9 mouse cellular contexts compared by ENCODE assay signal in the genomic region with DNA sequence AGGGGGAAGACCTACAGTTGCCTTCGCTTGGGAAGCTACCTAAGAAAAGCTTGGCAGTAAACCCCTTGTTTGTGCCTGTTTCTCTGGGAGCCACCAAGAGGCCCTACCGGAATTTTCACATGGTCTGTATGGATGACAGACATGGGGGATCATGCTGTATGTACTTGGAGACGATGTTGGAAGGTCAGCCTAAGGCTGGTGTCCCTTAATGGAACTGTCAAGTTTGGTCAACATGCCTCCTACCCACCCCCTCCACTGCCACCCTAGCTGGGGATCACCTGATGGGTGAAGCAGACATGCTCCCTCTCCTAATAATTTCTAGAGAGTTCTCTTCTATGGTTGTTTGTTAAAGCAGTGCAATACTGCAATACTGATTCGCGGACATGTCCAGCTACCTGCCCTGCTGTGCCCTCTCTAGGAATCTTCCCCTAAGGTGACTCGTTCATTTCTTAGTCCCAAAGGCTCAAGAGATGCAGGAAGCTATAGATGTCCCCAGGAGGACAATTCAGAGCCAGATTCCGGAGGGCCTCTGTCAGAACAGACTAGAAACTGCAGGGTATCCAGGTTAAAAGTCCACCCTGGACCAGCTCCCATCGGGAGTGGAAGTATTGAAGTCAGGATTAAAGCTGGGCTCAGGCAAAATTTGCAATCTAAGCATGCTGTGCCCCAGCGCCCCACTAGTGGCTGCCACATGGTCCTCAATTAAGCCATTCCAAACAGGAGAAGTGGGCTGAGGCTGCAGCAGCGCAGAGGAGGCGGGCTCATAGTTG. TPM values are rescaled to one million over a fixed set of nuclear protein-coding genes. Genes with fewer than 3 reads are reported as not detected.
DNase-seq lines count a peak whose midpoint lies in the region; ATAC-seq and TF ChIP-seq lines count a peak whose summit lies in the region.
"Had no signal": no experiment of that assay in that cellular context is flagged by ENCODE, and none has a peak within 500 bp of the region (broad histone marks: within the 10 kb centered on the region; RNA-seq: fewer than 3 reads in every experiment).

No protein-coding gene starts in this region.

- no peak for DNase-seq in lung, postnatal 10 days
- DNase-seq in embryonic facial prominence, embryonic 14.5 days (ENCODE audit: low spot score), result no peak
- peak; percentile 42 for DNase-seq in hindbrain, postnatal 0 days (ENCODE audit: low spot score)
- DNase-seq in adrenal gland, adult (ENCODE audit: inconsistent age in 2 of 2, low spot score in 1 of 2), result no peak
- DNase-seq in cerebellum, adult 11-12 months, result no peak
- DNase-seq in adipocyte (ENCODE audit: low spot score), result no peak

- peak overlapping the region; percentile 39 for H3K4me3 ChIP-seq in lung, embryonic 15.5 days
- H3K4me3 ChIP-seq in embryonic facial prominence, embryonic 14.5 days (ENCODE audit: low read depth, low read length), result peak overlapping the region; percentile 28
- 0 out of 2 replicates have a peak overlapping the region, but pooled peaks have one; percentile 43 for H3K4me3 ChIP-seq in hindbrain, postnatal 0 days (ENCODE audit: low read length)
- H3K4me3 ChIP-seq in neural tube, embryonic 13.5 days, result 0 out of 2 replicates have a peak overlapping the region, but pooled peaks have one; percentile 61

- H3K27me3 ChIP-seq in lung, embryonic 15.5 days, result peaks cover 81% of the 10 kb centered on the region
- H3K27me3 ChIP-seq in embryonic facial prominence, embryonic 14.5 days (replicated peaks; ENCODE audit: control insufficient read depth, insufficient read depth, low read length), result peaks cover 79% of the 10 kb centered on the region
- peaks cover 46% of the 10 kb centered on the region for H3K27me3 ChIP-seq in hindbrain, postnatal 0 days (ENCODE audit: insufficient read depth, low read length)
- peaks cover 87% of the 10 kb centered on the region for H3K27me3 ChIP-seq in neural tube, embryonic 13.5 days

- H3K27ac ChIP-seq in lung, embryonic 15.5 days, result no peak overlapping the region
- no peak overlapping the region for H3K27ac ChIP-seq in embryonic facial prominence, embryonic 14.5 days (replicated peaks; ENCODE audit: low read depth, low read length)
- H3K27ac ChIP-seq in hindbrain, postnatal 0 days, result no peak overlapping the region
- no peak overlapping the region for H3K27ac ChIP-seq in neural tube, embryonic 13.5 days (replicated peaks)

- no peak for ATAC-seq in lung, embryonic 15.5 days (ENCODE audit: borderline replicate concordance, extremely low read depth, low FRiP score, low TSS enrichment)
- ATAC-seq in embryonic facial prominence, embryonic 14.5 days (ENCODE audit: low read depth), result no peak
- ATAC-seq in hindbrain, postnatal 0 days, result no peak
- ATAC-seq in neural tube, embryonic 13.5 days (ENCODE audit: low read depth), result no peak

- TF ChIP-seq CTCF in hindbrain, postnatal 0 days (IDR thresholded peaks at IDR 0.05; ENCODE audit: low read depth), result peak; percentile 19; the same call in 1 of the 2 replicates

- H3K4me2 ChIP-seq in lung, embryonic 15.5 days, result peak overlapping the region; percentile 79
- H3K4me2 ChIP-seq in embryonic facial prominence, embryonic 14.5 days (ENCODE audit: low read depth, low read length), result peak overlapping the region; percentile 64
- peak overlapping the region; percentile 52; the same call in 1 of the 2 replicates for H3K4me2 ChIP-seq in hindbrain, postnatal 0 days (ENCODE audit: low read depth, low read length)
- H3K4me2 ChIP-seq in neural tube, embryonic 13.5 days, result peak overlapping the region; percentile 58

- H3K9ac ChIP-seq in lung, embryonic 15.5 days, result no peak overlapping the region
- H3K9ac ChIP-seq in embryonic facial prominence, embryonic 14.5 days (ENCODE audit: low read depth, low read length), result no peak overlapping the region
- H3K9ac ChIP-seq in hindbrain, postnatal 0 days (replicated peaks; ENCODE audit: low read length), result no peak overlapping the region
- no peak overlapping the region for H3K9ac ChIP-seq in neural tube, embryonic 13.5 days

- WGBS in lung, embryonic 15.5 days, result 26% methylated on average over 11 of the region's 11 CpGs
- WGBS in embryonic facial prominence, embryonic 14.5 days, result 19% methylated on average over 11 of the region's 11 CpGs
- 21% methylated on average over 11 of the region's 11 CpGs for WGBS in hindbrain, postnatal 0 days
- WGBS in neural tube, embryonic 13.5 days, result 21% methylated on average over 11 of the region's 11 CpGs

- H3K4me1 ChIP-seq in lung, embryonic 15.5 days, result peaks cover 29% of the 10 kb centered on the region
- H3K4me1 ChIP-seq in embryonic facial prominence, embryonic 14.5 days (ENCODE audit: control insufficient read depth, insufficient read depth, low read length), result peaks cover 18% of the 10 kb centered on the region
- H3K4me1 ChIP-seq in hindbrain, postnatal 0 days (ENCODE audit: insufficient read depth, low read length), result peaks cover 5% of the 10 kb centered on the region
- H3K4me1 ChIP-seq in neural tube, embryonic 13.5 days (replicated peaks), result peaks cover 49% of the 10 kb centered on the region

- no peaks in the 10 kb centered on the region for H3K36me3 ChIP-seq in lung, embryonic 15.5 days
- H3K36me3 ChIP-seq in embryonic facial prominence, embryonic 14.5 days (ENCODE audit: control insufficient read depth, insufficient read depth, low read length), result no peaks in the 10 kb centered on the region
- H3K36me3 ChIP-seq in hindbrain, postnatal 0 days (ENCODE audit: insufficient read depth, low read length), result no peaks in the 10 kb centered on the region
- no peaks in the 10 kb centered on the region for H3K36me3 ChIP-seq in neural tube, embryonic 13.5 days

- no peaks in the 10 kb centered on the region for H3K9me3 ChIP-seq in lung, embryonic 15.5 days
- H3K9me3 ChIP-seq in embryonic facial prominence, embryonic 14.5 days (ENCODE audit: control insufficient read depth, low read length), result no peaks in the 10 kb centered on the region
- H3K9me3 ChIP-seq in hindbrain, postnatal 0 days (ENCODE audit: low read length), result no peaks in the 10 kb centered on the region
- no peaks in the 10 kb centered on the region for H3K9me3 ChIP-seq in neural tube, embryonic 13.5 days

RNA-seq across cellular contexts. Expression of a gene that starts 10.2 kb away (rescaled TPM):
- polyA plus RNA-seq in lung, embryonic 15.5 days (2015; fragmentation: Nextera tagmentation; extraction: Ambion mirVana), result not detected in 2 replicates
- polyA plus RNA-seq in embryonic facial prominence, embryonic 14.5 days (2014; fragmentation: Nextera tagmentation; extraction: Ambion mirVana), result not detected in 2 replicates
- total RNA-seq in hindbrain, postnatal 0 days (2014; rRNA removed), result not detected in 2 replicates
- not detected in 2 replicates for polyA plus RNA-seq in hindbrain, postnatal 0 days (2015; fragmentation: Nextera tagmentation; extraction: Ambion mirVana)
- polyA plus RNA-seq in neural tube, embryonic 13.5 days (2015; fragmentation: Nextera tagmentation; extraction: Ambion mirVana), result not detected in 2 replicates
- polyA plus RNA-seq: limb, embryonic 11.5 days had no signal

RNA-seq across cellular contexts. Expression of a gene that starts 12.1 kb away (rescaled TPM):
- polyA plus RNA-seq in lung, embryonic 15.5 days (2015; fragmentation: Nextera tagmentation; extraction: Ambion mirVana), result 0.25 and 0.29 TPM in 2 replicates
- polyA plus RNA-seq in embryonic facial prominence, embryonic 14.5 days (2014; fragmentation: Nextera tagmentation; extraction: Ambion mirVana), result 0.84 and 0.93 TPM in 2 replicates
- 40.2 and 47.5 TPM in 2 replicates for total RNA-seq in hindbrain, postnatal 0 days (2014; rRNA removed)
- 33.5 and 37.2 TPM in 2 replicates for polyA plus RNA-seq in hindbrain, postnatal 0 days (2015; fragmentation: Nextera tagmentation; extraction: Ambion mirVana)
- 26.2 and 28.9 TPM in 2 replicates for polyA plus RNA-seq in neural tube, embryonic 13.5 days (2015; fragmentation: Nextera tagmentation; extraction: Ambion mirVana)
- polyA plus RNA-seq: limb, embryonic 11.5 days had no signal

RNA-seq across cellular contexts. Expression of a gene that starts 20.6 kb away (rescaled TPM):
- polyA plus RNA-seq in lung, embryonic 15.5 days (2015; fragmentation: Nextera tagmentation; extraction: Ambion mirVana), result 0.36 and 0.70 TPM in 2 replicates
- polyA plus RNA-seq in embryonic facial prominence, embryonic 14.5 days (2014; fragmentation: Nextera tagmentation; extraction: Ambion mirVana), result 11.6 and 16.3 TPM in 2 replicates
- 0.22 and 0.52 TPM in 2 replicates for total RNA-seq in hindbrain, postnatal 0 days (2014; rRNA removed)
- polyA plus RNA-seq in hindbrain, postnatal 0 days (2015; fragmentation: Nextera tagmentation; extraction: Ambion mirVana), result not detected in 2 replicates
- 0.40 and 0.62 TPM in 2 replicates for polyA plus RNA-seq in neural tube, embryonic 13.5 days (2015; fragmentation: Nextera tagmentation; extraction: Ambion mirVana)

RNA-seq across cellular contexts. Expression of a gene that starts 41.3 kb away (rescaled TPM):
- polyA plus RNA-seq in lung, embryonic 15.5 days (2015; fragmentation: Nextera tagmentation; extraction: Ambion mirVana), result 27.5 and 29.6 TPM in 2 replicates
- 29.1 and 30.2 TPM in 2 replicates for polyA plus RNA-seq in embryonic facial prominence, embryonic 14.5 days (2014; fragmentation: Nextera tagmentation; extraction: Ambion mirVana)
- total RNA-seq in hindbrain, postnatal 0 days (2014; rRNA removed), result 56.2 and 58.8 TPM in 2 replicates
- polyA plus RNA-seq in hindbrain, postnatal 0 days (2015; fragmentation: Nextera tagmentation; extraction: Ambion mirVana), result 8.1 and 9.1 TPM in 2 replicates
- polyA plus RNA-seq in neural tube, embryonic 13.5 days (2015; fragmentation: Nextera tagmentation; extraction: Ambion mirVana), result 13.4 and 14.7 TPM in 2 replicates

RNA-seq across cellular contexts. Expression of a gene that starts 42.7 kb away (rescaled TPM):
- not detected in 2 replicates for polyA plus RNA-seq in lung, embryonic 15.5 days (2015; fragmentation: Nextera tagmentation; extraction: Ambion mirVana)
- 0.39 TPM in 1 of 2 replicates, not detected in the other for polyA plus RNA-seq in embryonic facial prominence, embryonic 14.5 days (2014; fragmentation: Nextera tagmentation; extraction: Ambion mirVana)
- total RNA-seq in hindbrain, postnatal 0 days (2014; rRNA removed), result not detected in 2 replicates
- 0.44 and 0.54 TPM in 2 replicates for polyA plus RNA-seq in hindbrain, postnatal 0 days (2015; fragmentation: Nextera tagmentation; extraction: Ambion mirVana)
- polyA plus RNA-seq in neural tube, embryonic 13.5 days (2015; fragmentation: Nextera tagmentation; extraction: Ambion mirVana), result not detected in 2 replicates
- polyA plus RNA-seq: limb, embryonic 11.5 days had no signal

Comparison
In these comparisons a context has a peak if more than half of its experiments do, and no peak if none do; other contexts are left out.
1. RNA of a gene that starts 12.1 kb away (polyA plus RNA-seq): 33.5 to 37.2 TPM in hindbrain, postnatal 0 days and 26.2 to 28.9 TPM in neural tube, embryonic 13.5 days; 0.84 to 0.93 TPM in embryonic facial prominence, embryonic 14.5 days and 0.25 to 0.29 TPM in lung, embryonic 15.5 days; every median in the first group is over 10 times any median in the second.
2. Peak in every context shown above with its lines, with median percentiles within 50 percentile points of each other: H3K4me2 ChIP-seq and H3K4me3 ChIP-seq.